Mouse (Mus musculus) monocyte, adult 5-6 weeks (primary cell): ENCODE results near the gene Dusp11. TPM values are rescaled to one million over a fixed set of nuclear protein-coding genes. Genes with fewer than 3 reads are reported as not detected.
"Not testable (repeated sequence)": the region's sequence is repeated elsewhere in the genome, so short reads cannot be mapped to it uniquely, and the experiment has no call there.

Source experiments
- ATAC-seq: fragments of 153-309, 156-312 bp; replicated peaks from 2 replicates; pipeline ENCODE4 v1.8.0; 2017; ENCODE audit warnings: mild to moderate bottlenecking; ENCODE audit not compliant: low TSS enrichment, insufficient number of reproducible peaks, severe bottlenecking, poor library complexity, low FRiP score
- total RNA-seq: library from RNA; stranded (forward); fragments of 200-1000, 200-491, 200-594 nt; gene quantifications from 3 replicates; pipeline ENCODE4 v1.2.3, GENCODE M21; 2017

Dusp11 gene
- total RNA-seq, 1 experiment from 2014 or later = 81.0 TPM

DNA sequence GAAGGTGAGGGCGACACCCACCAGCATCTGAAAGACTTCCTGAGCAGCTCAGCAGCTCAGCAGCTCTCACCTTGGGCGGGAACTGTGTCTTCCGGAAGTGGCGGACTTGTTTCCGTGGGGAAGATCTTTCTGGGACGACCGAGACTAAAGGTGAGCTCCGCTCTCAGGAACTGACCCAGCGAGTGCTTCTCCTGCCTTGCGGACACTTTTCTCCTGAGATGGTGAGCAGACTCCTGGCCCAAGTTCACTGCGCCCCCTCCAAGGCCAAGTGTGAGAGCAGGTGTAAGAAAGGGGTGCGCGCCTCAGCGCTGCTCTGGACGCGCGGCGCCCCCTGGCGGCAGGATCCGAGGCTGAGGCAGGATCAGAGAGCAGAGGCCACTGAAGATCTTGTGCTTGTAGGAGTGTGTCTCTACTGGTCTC is 56.8 kb downstream of the Dusp11 start, which contains the start of gene Nat8f4:
Gene Nat8f4, minus strand, starts transcription at position 243 of the 420 bp plus-strand sequence.
- ATAC-seq = peak; percentile 40; the same call in 1 of the 2 replicates

DNA sequence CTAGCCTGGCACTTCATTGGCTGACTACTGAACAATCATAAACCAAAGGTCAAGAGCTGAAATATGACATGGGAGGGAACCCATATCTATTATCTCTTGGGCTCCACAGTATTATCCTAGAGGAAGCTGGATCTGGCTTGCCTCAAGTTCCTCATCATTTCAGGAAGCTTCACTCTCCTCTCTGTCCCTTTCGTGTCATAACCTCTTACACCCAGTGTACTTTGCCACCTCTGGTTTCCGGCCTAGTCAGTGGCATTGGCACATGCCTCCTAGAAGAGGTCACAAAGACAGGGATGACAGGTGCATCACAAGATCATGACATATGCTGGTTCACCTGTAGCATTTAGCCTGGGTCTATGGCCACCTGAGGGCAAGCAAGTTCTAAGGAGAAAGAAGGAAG is 59.2 kb downstream of the Dusp11 start:
- no peak for ATAC-seq

DNA sequence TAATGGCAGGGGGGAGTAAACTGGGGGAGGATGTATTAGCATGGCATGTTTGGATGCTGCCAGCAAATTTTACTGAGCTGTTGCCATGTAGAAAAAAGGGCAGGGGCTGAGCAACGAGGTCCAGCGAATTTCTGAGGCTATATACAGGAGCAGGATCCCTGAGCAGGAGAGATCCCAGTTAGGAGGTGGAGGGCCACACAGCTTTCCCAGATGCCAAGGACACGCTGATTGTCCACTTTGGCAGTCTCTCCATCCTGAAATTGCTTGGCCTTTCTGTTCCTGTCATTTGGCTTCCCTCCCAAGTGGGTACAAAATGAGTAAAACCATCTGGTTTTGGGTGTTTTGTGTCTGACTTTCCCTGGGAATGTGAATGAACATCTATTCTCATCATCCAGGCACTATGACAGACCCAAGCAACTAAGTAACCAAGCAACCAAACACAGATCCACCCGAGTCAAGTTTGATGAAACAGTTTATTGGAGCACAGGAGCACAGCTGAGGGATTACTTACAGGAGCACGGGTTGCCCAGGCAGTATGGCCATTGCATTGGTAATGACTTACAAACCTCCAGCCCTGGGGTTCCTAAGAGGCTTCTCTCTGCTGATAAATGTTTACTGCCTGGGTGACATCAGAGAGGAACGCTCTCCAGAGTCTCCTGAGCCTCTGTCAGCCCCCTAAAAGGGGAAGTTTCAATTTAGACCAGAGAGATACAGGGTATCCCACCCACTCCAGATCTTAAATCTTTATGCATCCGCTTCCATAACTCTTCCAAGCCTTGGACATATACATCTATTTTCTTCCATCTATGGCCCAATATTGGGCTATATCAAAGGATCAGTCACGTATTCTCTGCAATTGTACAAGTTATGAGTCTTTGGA is 62.6 kb downstream of the Dusp11 start:
- ATAC-seq = not testable (repeated sequence)

DNA sequence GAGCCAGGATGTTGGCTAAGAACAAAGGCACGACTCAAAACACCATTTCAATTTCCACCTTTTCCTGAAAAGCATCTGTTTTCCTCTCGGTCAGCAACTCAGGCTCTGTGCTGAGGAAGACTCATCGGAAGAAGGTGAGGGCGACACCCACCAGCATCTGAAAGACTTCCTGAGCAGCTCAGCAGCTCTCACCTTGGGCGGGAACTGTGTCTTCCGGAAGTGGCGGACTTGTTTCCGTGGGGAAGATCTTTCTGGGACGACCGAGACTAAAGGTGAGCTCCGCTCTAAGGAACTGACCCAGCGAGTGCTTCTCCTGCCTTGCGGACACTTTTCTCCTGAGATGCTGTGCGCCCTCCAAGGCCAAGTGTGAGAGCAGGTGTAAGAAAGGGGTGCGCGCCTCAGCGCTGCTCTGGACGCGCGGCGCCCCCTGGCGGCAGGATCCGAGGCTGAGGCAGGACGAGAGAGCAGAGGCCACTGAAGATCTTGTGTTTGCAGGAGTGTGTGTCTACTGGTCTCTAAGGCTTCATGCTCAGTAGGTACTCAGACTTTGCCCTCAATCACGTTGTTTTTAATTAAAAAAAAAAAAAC is 66.3 kb downstream of the Dusp11 start:
- 0 out of 2 replicates have a peak, but pooled peaks have one; percentile 40 for ATAC-seq

Other genes with a start within 250 kb of the Dusp11 start
- gene Nat8f7, start 248.5 kb downstream of the Dusp11 start, total RNA-seq = not detected in 3 replicates
- not detected in 3 replicates for gene Nat8f3, start 195.9 kb downstream of the Dusp11 start, total RNA-seq
- not detected in 3 replicates for gene Nat8f6, start 140.7 kb downstream of the Dusp11 start, total RNA-seq
- not detected in 3 replicates for gene Nat8f5, start 140.7 kb downstream of the Dusp11 start, total RNA-seq
- gene Nat8, start 129.6 kb downstream of the Dusp11 start, total RNA-seq = not detected in 3 replicates
- gene Nat8f2, start 92.5 kb downstream of the Dusp11 start, total RNA-seq = not detected in 3 replicates
- 2.5 to 3.9 TPM (median 2.5 TPM) in 3 replicates for gene Nat8f4, start 56.8 kb downstream of the Dusp11 start, total RNA-seq
- gene Tprkb, start 49.8 kb downstream of the Dusp11 start, total RNA-seq = 14.0 to 25.4 TPM (median 23.2 TPM) in 3 replicates
- gene Nat8f1, start 46.0 kb downstream of the Dusp11 start, total RNA-seq = 2.8 to 8.0 TPM (median 3.5 TPM) in 3 replicates
- not detected in 3 replicates for gene Figla, start 54.5 kb upstream of the Dusp11 start, total RNA-seq
- 0.11 to 0.29 TPM in 2 of 3 replicates, not detected in the other for gene Add2, start 67.0 kb upstream of the Dusp11 start, total RNA-seq
- gene Tgfa, start 233.6 kb upstream of the Dusp11 start, total RNA-seq = 0.10 TPM in 1 of 3 replicates, not detected in the others